Mouse (Mus musculus): ENCODE measurements around the gene Ninj2.

- TF ChIP-seq GATA1 (IDR thresholded peaks at IDR 0.05; ENCODE audit: borderline replicate concordance, low read length) (no peak), FLI1 (IDR thresholded peaks at IDR 0.05; ENCODE audit: low read length) (no peak)
Observed at GRCm38 (mm10) chr6:120099392-120099791, 6.2 kb downstream of the Ninj2 start.

All from megakaryocyte, embryonic 14.5 days (primary cell).